Mouse (Mus musculus) adipocyte (in vitro differentiated cells): Measurements from ENCODE around the gene Iqgap2.
A peak's percentile ranks its signal among the peaks of the same experiment; 100 is the strongest.

Experiments used
- DNase-seq: peaks from one replicate; pipeline ENCODE4 v3.0.0-alpha.2; 2016; ENCODE audit warnings: low spot score

Iqgap2 gene

DNA sequence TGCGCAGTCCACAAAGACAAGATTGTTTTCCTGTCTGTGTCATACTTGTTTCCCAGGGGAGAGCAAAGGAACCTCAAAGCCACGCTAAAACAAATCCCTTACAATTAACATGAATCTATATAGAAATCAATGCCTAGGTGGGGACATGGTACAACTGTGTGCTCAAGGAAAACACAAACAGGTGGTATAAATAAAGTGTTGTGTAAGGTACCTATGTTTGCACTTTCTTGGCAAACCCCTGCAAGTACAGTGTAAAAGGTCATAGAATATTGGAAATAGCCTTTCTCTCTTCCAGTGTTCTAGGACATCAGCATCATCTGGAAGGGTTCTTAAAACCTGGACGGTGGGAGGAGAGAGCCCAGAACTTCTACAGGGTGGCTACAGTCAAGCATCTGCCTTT lies 7.3 kb downstream of the Iqgap2 start:
- DNase-seq, result no peak

DNA sequence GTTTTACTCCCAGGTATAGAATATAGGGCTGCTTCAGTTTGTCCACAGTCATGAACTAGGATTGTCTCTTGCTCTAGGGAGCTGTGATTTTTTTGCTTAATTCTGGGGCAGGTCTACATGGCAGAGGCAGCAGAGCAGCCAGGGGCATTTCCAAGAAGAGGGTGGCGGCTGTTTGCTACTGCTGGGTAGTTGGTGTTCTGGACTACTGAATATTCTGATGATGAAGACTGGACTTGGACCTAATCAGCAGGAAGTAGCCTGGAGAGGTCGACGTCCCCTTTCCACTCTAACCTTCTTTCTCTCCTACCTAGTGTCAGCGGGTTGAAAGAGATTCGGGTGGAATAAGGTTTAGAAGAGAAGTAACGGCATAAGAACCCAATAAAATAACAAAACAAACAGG lies 9.7 kb downstream of the Iqgap2 start:
- no peak for DNase-seq

DNA sequence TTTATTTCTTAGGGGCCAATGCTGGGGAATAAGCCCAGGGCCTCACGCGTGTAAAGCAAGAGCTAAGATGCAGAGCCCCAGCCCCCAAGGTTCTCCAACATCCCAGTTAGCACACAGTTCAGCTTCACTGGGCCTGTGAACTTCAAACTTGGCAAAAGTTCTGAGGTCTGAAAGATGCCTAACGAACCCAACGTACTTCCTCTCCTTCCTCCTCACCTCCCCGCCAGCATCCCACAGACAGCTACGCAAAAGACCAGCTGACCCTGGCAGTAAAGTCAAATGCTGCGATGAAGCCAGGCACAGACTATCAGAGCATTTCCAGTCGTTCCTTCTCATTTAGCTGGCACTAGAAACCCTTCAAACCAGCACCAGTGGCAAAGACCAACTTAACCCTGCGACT lies 10.3 kb downstream of the Iqgap2 start:
- no peak for DNase-seq

DNA sequence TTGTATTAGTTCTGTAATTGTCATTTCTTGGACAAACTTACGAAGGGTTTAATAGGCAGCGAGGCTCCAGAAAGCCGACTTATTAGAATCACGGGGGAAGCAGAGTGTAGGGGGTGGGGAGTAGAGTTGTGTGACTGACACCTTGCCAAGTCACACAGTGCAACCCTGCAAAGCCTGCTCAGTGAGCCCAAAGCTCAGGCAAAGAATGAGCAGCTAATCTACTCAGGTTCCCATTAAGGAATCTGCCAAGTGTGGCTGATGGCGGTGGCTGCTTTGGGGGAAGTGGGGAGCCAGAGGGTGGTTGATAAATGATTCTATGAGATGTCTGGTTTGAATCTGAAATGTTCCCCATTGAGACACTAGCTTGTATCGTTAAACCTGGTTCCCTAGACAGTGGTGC lies 11.1 kb downstream of the Iqgap2 start:
- no peak for DNase-seq

DNA sequence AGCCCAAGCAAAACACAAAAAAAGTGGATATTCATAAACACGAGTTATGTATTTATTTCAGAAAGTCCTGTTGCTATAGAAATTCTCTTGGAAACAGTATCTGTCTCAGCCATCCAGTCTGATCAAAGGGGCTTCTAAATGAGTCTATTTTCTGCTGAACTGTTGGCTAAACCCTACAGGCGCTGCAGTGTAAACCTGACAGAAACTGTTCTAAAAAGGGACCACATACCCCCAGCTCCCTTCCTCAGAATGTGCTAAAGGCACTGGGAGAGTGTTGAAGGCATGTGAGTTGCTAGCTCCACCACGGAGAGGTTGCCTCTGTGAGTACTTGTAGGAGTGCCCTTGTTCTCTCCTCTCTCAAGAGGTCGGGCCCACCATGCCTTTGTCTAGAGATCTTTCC lies 19.7 kb downstream of the Iqgap2 start:
- no peak for DNase-seq

DNA sequence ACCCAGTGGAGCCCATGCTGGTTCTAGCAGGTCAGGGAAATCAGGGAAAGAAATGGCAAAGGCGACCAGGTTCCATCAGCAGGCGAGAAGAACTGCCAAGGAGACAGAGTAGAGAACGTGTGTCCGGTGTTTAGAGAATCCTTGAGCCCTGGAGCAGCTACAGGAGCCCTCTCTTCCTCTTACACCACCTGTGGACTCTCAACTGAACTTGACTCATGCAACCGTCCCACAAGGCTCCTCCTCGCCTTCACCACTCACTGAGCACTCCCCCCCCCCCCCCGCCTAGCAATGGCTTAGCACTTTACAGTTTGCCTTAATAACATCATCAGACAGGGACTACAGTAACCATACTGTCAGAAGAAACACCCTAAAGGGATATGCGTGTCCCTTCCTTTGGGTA lies 21.1 kb downstream of the Iqgap2 start:
- no peak for DNase-seq

DNA sequence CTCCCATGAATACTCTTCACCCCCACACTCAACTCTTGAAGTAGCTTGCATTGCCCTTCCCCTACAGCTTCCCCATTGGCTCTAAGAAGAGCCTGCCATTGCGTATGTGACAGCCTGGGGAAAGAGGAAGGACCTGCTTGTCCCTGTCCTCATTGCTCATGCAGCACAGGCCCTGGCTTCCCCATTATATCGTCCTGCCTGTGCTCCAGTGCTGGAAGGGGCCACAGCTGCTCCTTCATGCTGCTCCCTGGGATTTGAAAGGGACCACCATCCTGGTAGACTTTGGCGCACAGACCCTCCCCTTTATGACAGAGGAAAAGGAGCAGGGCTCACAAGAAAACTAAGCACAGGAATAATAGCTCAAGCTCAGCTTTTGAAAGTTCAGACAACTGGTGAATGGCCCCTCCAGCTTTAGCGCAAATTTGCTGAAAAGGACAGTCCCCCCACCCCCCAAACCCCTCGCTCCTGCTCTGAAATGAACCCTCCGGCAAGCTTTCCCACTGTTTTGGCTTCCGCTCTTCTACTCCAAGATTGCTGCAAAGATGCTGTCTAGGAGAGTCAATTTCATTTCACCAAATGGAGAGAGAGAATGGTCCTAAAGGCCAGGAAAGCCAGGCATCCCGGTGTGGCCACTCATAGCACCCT lies 22.7 kb downstream of the Iqgap2 start:
- no peak for DNase-seq

DNA sequence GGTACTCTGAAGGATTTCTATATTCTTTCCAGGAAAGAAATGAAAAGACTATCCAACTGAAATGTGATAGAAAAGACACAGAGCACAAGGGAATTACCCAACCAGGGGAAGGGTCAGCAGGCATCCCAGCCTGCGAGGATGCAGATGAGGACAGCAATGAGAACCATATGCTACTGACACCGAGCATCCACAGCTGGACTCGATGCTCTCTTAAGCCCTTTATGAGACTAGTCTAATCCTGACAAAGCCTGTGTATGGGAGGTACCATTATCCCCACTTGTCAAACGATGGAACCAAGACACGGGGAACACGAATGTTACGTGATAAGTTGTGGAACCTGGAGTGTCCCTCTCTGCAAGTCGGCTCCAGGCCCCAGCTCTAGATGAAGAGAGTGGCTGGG lies 29.5 kb downstream of the Iqgap2 start:
- DNase-seq, result no peak

DNA sequence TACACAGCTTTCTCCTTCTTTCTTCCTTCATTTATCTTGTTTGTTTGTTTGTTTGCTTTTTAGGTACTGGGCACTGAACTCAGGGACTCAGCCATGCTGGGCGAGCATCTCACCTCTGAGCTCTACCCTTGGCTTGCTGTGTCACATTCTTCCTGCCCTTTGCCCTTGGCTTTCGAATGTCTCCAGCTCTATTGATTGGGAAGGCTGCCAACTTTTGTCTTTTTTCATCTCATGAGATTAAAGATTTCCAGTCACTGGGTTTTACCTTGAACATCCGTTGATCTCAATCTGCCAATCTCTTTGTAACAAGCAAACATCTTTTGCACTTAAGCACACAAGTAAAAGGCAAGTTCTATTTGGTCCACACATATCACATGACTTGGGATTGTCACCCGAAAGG lies 32.5 kb downstream of the Iqgap2 start:
- no peak for DNase-seq

DNA sequence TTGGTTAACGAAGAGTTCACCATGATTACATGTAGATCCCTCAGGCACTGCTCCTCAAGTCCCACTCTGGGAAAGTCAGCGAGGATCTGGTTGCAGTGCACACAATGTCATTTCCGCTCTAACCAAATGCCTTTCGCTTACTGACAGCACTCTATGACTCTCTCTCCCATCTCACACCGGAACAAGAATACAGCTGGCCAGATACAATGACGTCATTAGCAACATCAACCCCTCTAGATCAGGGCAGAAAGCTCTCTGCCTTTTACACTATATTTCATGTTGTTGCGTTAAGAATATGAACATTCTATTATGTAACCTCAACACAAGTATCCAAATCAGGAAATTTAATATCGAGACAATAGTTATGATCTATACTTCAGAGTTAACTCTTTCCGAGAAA lies 32.9 kb downstream of the Iqgap2 start:
- no peak for DNase-seq

DNA sequence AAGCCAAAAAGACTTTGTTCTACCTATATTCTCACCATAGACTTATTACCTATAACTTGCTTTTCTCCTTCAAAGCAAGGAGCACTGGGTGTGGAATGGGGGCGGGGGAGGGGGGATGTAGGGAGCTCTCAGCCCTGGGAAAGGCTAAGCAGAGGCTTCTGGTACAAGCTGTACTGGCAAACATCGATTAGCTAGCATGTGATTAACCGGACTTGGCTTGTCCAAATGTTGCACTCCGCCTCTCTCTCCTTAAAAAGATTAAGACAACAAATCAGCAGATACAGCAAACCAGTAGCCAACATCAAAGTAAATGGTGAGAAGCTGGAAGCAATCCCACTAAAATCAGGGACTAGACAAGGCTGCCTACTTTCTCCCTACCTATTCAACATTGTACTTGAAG lies 36.2 kb downstream of the Iqgap2 start:
- DNase-seq, result no peak

DNA sequence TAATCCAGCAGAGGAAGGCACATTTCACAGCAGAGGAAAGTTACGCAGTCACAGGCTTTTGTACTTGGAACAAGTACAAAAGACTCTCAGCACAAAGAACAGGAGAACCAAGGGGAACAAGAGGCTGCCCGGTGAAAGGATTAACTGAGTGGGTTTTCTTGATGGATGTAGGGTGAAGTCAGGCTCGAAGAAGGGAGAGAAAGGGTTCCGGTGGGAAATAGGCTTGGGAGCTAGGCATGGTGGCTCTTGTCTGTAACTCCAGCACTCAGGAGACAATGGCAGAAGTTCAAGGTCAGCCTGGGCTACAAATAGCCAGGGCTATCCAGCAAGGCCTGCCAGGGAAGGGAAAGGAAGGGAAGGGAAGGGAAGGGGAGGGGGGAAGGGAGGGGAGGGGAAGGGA lies 40.1 kb downstream of the Iqgap2 start:
- DNase-seq, result no peak

DNA sequence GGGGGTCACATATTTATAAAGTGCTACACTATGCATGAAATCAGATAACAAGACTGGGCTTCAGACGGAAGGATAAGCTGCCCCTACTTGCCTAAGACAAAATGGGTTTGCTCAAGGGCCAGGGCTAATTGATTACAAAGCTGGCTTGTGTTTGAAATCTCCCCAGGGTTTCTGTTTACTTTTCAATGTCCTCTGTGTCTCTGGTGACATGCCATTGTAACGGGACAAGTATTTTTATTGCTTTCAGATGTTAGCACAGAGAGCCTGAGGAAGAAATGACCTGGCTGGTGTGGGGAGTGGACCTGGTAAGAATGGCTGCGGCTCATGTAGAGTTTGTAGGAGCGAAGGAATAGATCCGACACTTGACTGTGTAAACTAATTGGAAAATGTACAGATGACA lies 41.3 kb downstream of the Iqgap2 start:
- no peak for DNase-seq

DNA sequence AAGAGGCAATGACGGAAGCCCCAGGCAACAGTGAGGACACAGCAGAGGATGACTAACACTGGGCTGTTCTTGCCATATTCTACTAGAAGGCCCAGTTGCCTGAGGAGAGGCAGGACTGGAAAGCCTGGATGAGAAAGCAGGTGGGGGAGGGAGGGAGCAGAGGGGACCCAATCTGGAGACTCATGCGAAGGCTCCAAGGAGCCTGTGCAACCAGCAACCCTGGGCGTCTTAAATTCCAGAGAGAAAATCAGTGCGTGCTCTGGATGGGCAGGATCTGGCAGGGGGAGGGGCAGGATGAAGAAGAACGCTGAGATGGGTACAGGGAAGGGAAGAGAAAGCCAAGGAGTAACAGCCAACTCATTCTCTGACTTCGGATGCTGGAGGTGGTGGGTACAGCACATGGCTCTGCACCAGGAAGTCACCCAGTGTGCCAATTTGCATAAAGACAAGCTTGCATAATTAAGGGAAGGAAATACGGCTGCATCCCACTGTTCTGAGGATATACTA lies 42.2 kb downstream of the Iqgap2 start:
- no peak for DNase-seq

DNA sequence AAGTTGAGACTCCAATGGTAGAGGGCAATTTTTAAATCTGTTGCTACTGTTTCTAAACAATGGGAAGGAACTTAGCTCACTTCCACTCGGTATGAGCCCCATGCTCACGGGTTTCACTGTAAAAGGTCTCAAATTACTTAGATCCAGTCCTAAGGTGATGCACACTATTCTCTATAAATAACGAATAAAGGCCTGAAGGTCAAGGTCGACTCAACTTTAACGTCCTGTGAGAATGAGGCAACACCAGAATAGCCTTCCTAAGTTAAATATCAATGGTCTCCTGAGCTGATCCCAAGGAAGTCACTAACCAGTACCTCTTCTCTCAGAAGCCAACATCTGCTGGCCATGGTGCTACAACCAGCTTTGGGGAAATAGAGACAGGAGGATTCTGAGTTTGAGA lies 45.4 kb downstream of the Iqgap2 start:
- no peak for DNase-seq

DNA sequence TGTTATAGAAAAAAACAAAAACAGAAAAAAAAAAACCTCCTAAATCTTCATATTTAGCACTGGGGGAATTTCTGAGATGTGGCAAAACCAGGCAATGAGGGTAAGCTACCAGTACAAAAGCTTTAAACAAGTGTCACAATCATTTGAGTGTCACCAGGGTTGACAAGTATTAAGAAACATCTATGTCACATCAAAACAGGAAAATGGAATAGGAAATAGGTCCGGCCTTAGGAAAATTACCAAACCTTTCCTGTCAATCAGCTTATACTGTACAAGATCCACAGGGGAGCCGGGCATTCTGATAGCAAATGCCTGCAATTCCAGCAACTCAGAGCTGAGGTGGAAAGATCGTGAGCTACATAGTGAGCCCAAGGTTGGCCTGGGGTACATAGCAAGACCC lies 46.8 kb downstream of the Iqgap2 start:
- no peak for DNase-seq

DNA sequence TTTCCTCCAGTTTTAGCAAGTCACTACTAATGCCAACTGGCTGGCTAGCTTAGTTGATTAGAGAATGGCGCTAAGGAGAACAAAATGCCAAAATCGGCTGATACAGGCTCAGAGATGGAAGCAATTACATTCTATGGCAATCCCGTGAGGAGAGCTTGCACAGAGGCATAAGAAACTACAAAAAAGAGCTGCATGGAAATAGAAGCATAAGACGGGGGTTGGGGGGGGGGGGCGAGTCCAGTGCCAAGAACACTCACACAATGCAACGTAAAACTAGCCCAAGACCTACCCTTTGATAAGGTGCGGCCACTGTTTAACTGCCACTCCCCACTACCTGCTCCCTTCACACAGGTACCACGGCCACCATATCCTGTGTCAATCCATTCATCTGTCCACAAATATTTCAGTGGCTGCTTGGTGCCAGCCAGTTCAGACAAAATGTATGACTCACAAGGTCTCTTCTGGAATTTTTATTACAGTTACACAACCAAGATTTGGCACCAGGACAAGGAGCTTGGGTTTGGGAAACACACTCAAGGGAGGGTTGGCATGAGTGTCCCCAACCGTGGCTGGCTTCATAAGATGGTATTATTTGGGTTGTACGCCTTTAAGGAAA lies 48.2 kb downstream of the Iqgap2 start:
- DNase-seq, result peak; percentile 48

DNA sequence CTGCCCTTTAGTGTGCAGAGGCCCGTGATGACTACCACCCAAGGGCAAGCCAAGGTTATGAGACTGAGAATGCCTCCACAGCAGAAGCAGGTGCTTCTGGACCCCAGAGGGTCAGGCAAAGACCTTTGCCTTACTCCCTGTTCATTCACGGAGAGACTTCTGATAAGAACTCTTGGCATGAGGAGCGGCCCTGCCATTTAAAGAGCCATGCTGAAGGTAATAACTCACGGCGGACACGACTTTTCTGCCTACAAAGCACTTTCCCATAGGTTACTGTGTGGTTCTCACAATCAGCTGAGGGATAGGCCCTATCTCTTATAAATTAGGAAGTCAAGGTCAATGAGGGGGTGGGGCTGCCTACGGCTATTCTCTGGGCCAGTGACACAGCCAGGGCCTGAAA lies 48.9 kb downstream of the Iqgap2 start:
- no peak for DNase-seq

DNA sequence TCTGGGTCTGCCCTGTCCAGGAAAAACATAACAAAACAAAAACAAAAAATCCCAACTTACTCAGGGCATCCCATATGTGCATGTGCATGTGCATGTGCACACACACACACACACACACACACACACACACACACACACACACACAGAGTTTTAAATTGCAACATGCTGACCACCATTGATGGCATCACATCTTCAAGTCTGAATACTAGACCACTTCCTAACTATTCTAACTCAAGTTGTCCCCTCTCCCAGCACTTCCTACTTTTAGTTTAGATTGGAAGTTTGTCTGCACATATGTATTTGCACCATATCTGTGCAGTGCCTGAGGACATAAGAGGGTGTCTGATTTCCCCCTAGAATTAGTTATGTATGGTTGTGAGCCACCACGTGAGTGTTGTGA lies 49.8 kb downstream of the Iqgap2 start:
- no peak for DNase-seq

DNA sequence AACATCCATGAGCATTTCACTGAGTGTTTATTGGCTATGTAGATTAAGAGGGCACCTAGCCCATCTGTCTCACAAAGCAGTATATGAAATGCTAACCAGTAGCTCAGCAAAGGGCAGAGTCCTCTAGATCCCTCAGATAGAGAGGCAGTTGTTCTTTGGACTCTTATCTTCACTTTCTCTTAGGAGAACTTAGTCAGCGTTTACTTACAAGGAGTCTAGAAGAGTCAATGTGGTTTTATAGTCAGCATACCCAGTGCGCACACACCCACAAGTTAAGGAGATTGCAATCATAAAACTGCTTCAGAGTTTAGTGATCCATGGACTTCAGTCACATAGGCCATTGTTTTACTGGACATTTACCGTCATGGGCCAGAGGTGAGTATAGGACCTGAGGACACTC lies 54.8 kb downstream of the Iqgap2 start:
- DNase-seq, result no peak

DNA sequence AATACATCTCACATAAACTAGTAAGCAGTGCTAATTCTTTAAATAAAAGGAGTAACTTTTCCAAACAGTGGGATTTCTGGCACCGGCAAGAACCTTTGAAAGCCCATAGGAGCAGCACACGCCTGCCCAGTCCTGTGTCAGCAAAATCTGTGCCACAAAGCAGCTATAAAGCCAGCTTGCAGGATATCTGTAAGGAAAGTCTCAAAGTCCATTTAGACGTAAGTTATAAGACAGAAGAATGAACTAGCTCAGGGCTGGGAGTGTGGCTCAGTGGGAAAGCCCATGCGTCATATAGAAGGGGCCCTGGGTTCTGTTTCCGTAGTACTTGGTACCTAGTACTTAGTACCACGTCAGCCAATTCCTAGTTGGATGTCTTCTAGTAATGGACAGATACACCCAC lies 58.2 kb downstream of the Iqgap2 start:
- DNase-seq, result no peak

DNA sequence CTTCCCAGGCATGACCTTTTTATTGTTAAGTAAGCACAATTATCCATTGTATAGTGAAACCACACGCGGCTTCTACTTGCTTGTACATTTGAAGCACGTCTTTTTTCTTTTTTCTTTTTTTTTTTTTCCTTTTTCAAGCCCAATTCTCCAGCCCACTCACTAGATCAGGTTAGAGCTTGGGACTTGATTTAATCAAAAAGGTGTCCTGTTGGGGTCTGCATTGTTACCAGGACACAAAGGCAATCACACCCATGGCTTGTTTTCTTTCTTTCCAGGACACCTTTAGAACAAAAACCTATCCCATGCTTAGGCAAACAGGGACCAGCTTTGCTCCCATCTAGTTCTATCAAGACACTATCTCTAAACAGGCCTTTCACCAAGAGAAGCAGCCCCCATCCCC lies 59.0 kb downstream of the Iqgap2 start:
- DNase-seq, result no peak

DNA sequence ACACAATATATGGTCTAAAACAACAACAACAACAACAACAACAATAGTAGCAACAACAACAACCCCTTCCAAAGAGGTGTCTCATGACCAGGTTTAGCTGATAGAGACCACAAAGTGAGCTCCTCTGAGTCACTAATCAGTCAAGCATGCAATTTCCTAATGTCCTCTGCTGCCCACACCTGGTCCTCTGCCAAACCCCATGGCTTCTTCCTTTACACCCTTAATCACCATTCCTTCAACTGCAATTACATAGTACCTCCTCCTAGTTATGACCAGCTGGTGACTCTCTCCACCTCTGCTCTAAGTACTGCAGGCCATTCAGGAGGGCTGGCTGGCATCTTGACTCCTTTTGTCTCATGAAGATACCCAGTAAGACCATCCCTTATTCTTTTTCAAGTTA lies 60.0 kb downstream of the Iqgap2 start:
- no peak for DNase-seq

DNA sequence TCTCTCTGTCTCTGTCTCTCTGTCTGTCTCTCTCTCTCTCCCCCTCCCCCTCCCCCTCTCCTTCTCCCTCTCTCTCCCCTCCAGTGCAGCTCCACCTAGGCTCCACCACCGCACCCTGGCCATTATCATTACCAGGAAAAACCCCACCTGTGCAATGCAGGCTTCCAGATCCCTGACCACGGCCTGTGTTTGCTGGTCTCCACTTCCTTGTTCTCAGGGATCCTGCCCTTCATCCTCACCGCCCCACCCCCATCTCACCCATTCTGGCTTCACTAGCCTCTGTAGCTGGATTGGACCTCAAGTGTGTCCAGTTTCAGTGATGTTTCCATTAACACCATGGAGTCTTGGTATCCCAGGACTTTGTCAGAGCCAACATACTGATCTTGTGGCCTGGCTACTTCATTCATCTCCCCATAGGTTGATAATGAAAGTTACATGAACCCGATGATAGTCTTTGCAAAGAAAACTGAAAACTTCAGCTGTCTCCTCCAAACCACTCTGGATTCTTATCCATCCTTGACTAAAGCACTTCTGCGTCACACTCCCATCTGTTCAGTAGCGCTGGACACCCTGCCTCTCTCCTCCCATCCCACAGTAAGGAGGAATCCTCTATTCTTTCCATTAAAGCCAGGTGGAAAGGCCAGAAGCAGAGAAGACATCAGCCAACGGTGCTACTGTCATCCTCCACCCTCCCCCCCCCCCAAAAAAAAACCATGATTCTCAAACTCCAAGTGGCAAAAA lies 62.1 kb downstream of the Iqgap2 start:
- DNase-seq, result no peak
